Mouse (Mus musculus) hindbrain, postnatal 0 days (tissue): ENCODE measurements around the gene Dhrs1. TPM values are rescaled to one million over a fixed set of nuclear protein-coding genes. Genes with fewer than 3 reads are reported as not detected.

Experiments used
- ATAC-seq: fragments of 200-750 bp; cut with Nextera tagmentation; 2 replicates; pipeline ENCODE4 v1.8.0; 2017; ENCODE audit warnings: mild to moderate bottlenecking, moderate TSS enrichment, moderate library complexity
- DNase-seq: peaks from one replicate; pipeline ENCODE4 v3.0.0-alpha.2; 2015; ENCODE audit warnings: low spot score
- H3K27ac ChIP-seq: fragments of 300-500 bp; sonication (generic); 2 replicates; pipeline ENCODE4 v1.5.1; 2014; ENCODE audit warnings: mild to moderate bottlenecking
- H3K27me3 ChIP-seq: fragments of 300-500 bp; sonication (generic); 2 replicates; pipeline ENCODE4 v1.6.1; 2014; ENCODE audit warnings: low read length, mixed read lengths; ENCODE audit not compliant: insufficient read depth
- H3K36me3 ChIP-seq: fragments of 300-500 bp; sonication (generic); 2 replicates; pipeline ENCODE4 v1.6.1; 2014; ENCODE audit warnings: low read length, mixed read lengths; ENCODE audit not compliant: insufficient read depth
- H3K4me1 ChIP-seq: fragments of 300-500 bp; sonication (generic); 2 replicates; pipeline ENCODE4 v1.6.1; 2014; ENCODE audit warnings: antibody characterized with exemption, low read length, mixed read lengths; ENCODE audit not compliant: insufficient read depth
- H3K4me2 ChIP-seq: fragments of 300-500 bp; sonication (generic); 2 replicates; pipeline ENCODE4 v1.6.1; 2014; ENCODE audit warnings: low read depth, mild to moderate bottlenecking, low read length, moderate library complexity, mixed read lengths
- H3K4me3 ChIP-seq: fragments of 300-500 bp; sonication (generic); 2 replicates; pipeline ENCODE4 v1.5.1; 2014; ENCODE audit warnings: low read length
- H3K9ac ChIP-seq: fragments of 300-500 bp; sonication (generic); replicated peaks from 2 replicates; pipeline ENCODE4 v1.6.1; 2014; ENCODE audit warnings: mild to moderate bottlenecking, low read length, moderate library complexity, mixed read lengths
- H3K9me3 ChIP-seq: fragments of 300-500 bp; sonication (generic); 2 replicates; pipeline ENCODE4 v1.6.1; 2016; ENCODE audit warnings: low read length, mixed read lengths
- CTCF ChIP-seq: IDR thresholded peaks from 2 replicates; pipeline ENCODE4 v1.5.1; 2016; ENCODE audit warnings: antibody characterized with exemption, control low read depth, low read depth
- WGBS: fragments of 180-500 bp; shearing (Covaris S2); extraction: QIAGEN DNeasy Blood & Tissue Kit; methylation state at CpG from one replicate; pipeline ENCODE4 v1.1.7; 2014; 5-methylcytosine and 5-hydroxymethylcytosine counted together
- polyA plus RNA-seq: library from polyadenylated mRNA; unstranded; fragments of >200 nt; fragmentation: Nextera tagmentation; extraction: Ambion mirVana; gene quantifications from 2 replicates; pipeline ENCODE4 v1.2.1, GENCODE M21; 2015
- total RNA-seq: library from RNA; depleted of rRNA; stranded (reverse); fragments of >200 nt; gene quantifications from 2 replicates; pipeline ENCODE4 v1.2.3, GENCODE M21; 2014; rRNA removed

Gene Dhrs1
- total and polyA plus RNA-seq, 2 experiments from 2014 or later = 69.2 to 88.3 TPM

- Histone ChIP-seq H3K27me3 (no peaks in the 10 kb centered on the region), H3K4me2 (no peak overlapping the region), H3K4me3 (no peak overlapping the region), H3K27ac (no peak overlapping the region), H3K36me3 (no peaks in the 10 kb centered on the region), H3K9me3 (no peaks in the 10 kb centered on the region), H3K4me1 (no peaks in the 10 kb centered on the region), H3K9ac (no peak overlapping the region)
- DNase-seq (no peak), ATAC-seq (no peak)
- no peak for TF ChIP-seq CTCF
- WGBS = 86% methylated on average over 4 of the region's 4 CpGs
These were observed 48.3 kb downstream of the Dhrs1 start for GRCm38 (mm10) chr14:55697226-55697625.

GRCm38 (mm10) chr14:55689433-55689832 lies 56.1 kb downstream of the Dhrs1 start:
- Histone ChIP-seq H3K9me3 (no peaks in the 10 kb centered on the region), H3K4me3 (no peak overlapping the region), H3K9ac (no peak overlapping the region), H3K27ac (no peak overlapping the region), H3K36me3 (no peaks in the 10 kb centered on the region), H3K4me1 (no peaks in the 10 kb centered on the region), H3K27me3 (no peaks in the 10 kb centered on the region), H3K4me2 (no peak overlapping the region)
- DNase-seq (no peak), ATAC-seq (no peak)
- no peak for TF ChIP-seq CTCF
- 85% methylated on average over 10 of the region's 10 CpGs for WGBS

Other genes with a start within 250 kb of the Dhrs1 start
Only the 30 nearest of the 35 such genes appear.
- gene Dcaf11, start 185.7 kb downstream of the Dhrs1 start, total RNA-seq = 97.9 and 118 TPM in 2 replicates
- gene Dcaf11, start 185.7 kb downstream of the Dhrs1 start, polyA plus RNA-seq = 94.1 and 102 TPM in 2 replicates
- not detected in 2 replicates for gene A730061H03Rik, start 185.3 kb downstream of the Dhrs1 start, total RNA-seq
- 0.55 TPM in 1 of 2 replicates, not detected in the other for gene A730061H03Rik, start 185.3 kb downstream of the Dhrs1 start, polyA plus RNA-seq
- 2.9 TPM in 1 of 2 replicates, not detected in the other for gene Fitm1, start 170.1 kb downstream of the Dhrs1 start, total RNA-seq
- 0.25 TPM in 1 of 2 replicates, not detected in the other for gene Fitm1, start 170.1 kb downstream of the Dhrs1 start, polyA plus RNA-seq
- gene Psme1, start 167.6 kb downstream of the Dhrs1 start, total RNA-seq = 86.5 and 128 TPM in 2 replicates
- gene Psme1, start 167.6 kb downstream of the Dhrs1 start, polyA plus RNA-seq = 226 and 244 TPM in 2 replicates
- 26.6 and 51.6 TPM in 2 replicates for gene Emc9, start 160.4 kb downstream of the Dhrs1 start, total RNA-seq
- 79.0 and 82.2 TPM in 2 replicates for gene Emc9, start 160.4 kb downstream of the Dhrs1 start, polyA plus RNA-seq
- 51.9 and 57.6 TPM in 2 replicates for gene Psme2, start 154.6 kb downstream of the Dhrs1 start, total RNA-seq
- gene Psme2, start 154.6 kb downstream of the Dhrs1 start, polyA plus RNA-seq = 163 and 208 TPM in 2 replicates
- gene Rnf31, start 154.0 kb downstream of the Dhrs1 start, total RNA-seq = 23.6 and 25.5 TPM in 2 replicates
- gene Rnf31, start 154.0 kb downstream of the Dhrs1 start, polyA plus RNA-seq = 21.0 and 21.2 TPM in 2 replicates
- 14.8 and 18.4 TPM in 2 replicates for gene Irf9, start 142.1 kb downstream of the Dhrs1 start, total RNA-seq
- gene Irf9, start 142.1 kb downstream of the Dhrs1 start, polyA plus RNA-seq = 7.3 and 10.1 TPM in 2 replicates
- gene Rec8, start 127.7 kb downstream of the Dhrs1 start, total RNA-seq = 11.6 and 12.8 TPM in 2 replicates
- 12.2 and 14.1 TPM in 2 replicates for gene Rec8, start 127.7 kb downstream of the Dhrs1 start, polyA plus RNA-seq
- gene Ipo4, start 109.7 kb downstream of the Dhrs1 start, total RNA-seq = 120 and 132 TPM in 2 replicates
- gene Ipo4, start 109.7 kb downstream of the Dhrs1 start, polyA plus RNA-seq = 92.5 and 106 TPM in 2 replicates
- 2.8 and 7.9 TPM in 2 replicates for gene Gm49378, start 107.8 kb downstream of the Dhrs1 start, total RNA-seq
- 1.0 and 1.4 TPM in 2 replicates for gene Gm49378, start 107.8 kb downstream of the Dhrs1 start, polyA plus RNA-seq
- gene Tm9sf1, start 101.9 kb downstream of the Dhrs1 start, total RNA-seq = 55.3 and 59.3 TPM in 2 replicates
- gene Tm9sf1, start 101.9 kb downstream of the Dhrs1 start, polyA plus RNA-seq = 59.7 and 62.8 TPM in 2 replicates
- 0.32 and 1.3 TPM in 2 replicates for gene Tssk4, start 95.5 kb downstream of the Dhrs1 start, total RNA-seq
- gene Tssk4, start 95.5 kb downstream of the Dhrs1 start, polyA plus RNA-seq = 0.24 and 0.28 TPM in 2 replicates
- gene Mdp1, start 85.2 kb downstream of the Dhrs1 start, total RNA-seq = 40.6 and 45.1 TPM in 2 replicates
- 70.6 and 70.8 TPM in 2 replicates for gene Mdp1, start 85.2 kb downstream of the Dhrs1 start, polyA plus RNA-seq
- gene Gmpr2, start 73.7 kb downstream of the Dhrs1 start, total RNA-seq = 17.5 and 24.3 TPM in 2 replicates
- gene Gmpr2, start 73.7 kb downstream of the Dhrs1 start, polyA plus RNA-seq = 36.9 and 37.6 TPM in 2 replicates
- gene Nedd8, start 73.6 kb downstream of the Dhrs1 start, total RNA-seq = 128 and 143 TPM in 2 replicates
- gene Nedd8, start 73.6 kb downstream of the Dhrs1 start, polyA plus RNA-seq = 629 TPM in 2 replicates
- 18.7 and 21.9 TPM in 2 replicates for gene Tinf2, start 63.9 kb downstream of the Dhrs1 start, total RNA-seq
- 23.8 and 27.3 TPM in 2 replicates for gene Tinf2, start 63.9 kb downstream of the Dhrs1 start, polyA plus RNA-seq
- 0.10 and 0.11 TPM in 2 replicates for gene Tgm1, start 31.8 kb downstream of the Dhrs1 start, total RNA-seq
- 0.06 and 0.16 TPM in 2 replicates for gene Tgm1, start 31.8 kb downstream of the Dhrs1 start, polyA plus RNA-seq
- gene Rabggta, start 23.4 kb downstream of the Dhrs1 start, total RNA-seq = 78.7 and 83.8 TPM in 2 replicates
- 50.4 and 51.9 TPM in 2 replicates for gene Rabggta, start 23.4 kb downstream of the Dhrs1 start, polyA plus RNA-seq
- 19.9 and 28.9 TPM in 2 replicates for gene Nop9, start within 50 bp of the Dhrs1 start, total RNA-seq
- 23.0 and 23.5 TPM in 2 replicates for gene Nop9, start within 50 bp of the Dhrs1 start, polyA plus RNA-seq
- gene Cideb, start 12.8 kb upstream of the Dhrs1 start, total RNA-seq = 1.9 TPM in 1 of 2 replicates, not detected in the other
- 0.75 and 0.81 TPM in 2 replicates for gene Cideb, start 12.8 kb upstream of the Dhrs1 start, polyA plus RNA-seq
- 0.16 and 0.32 TPM in 2 replicates for gene Ltb4r2, start 15.7 kb upstream of the Dhrs1 start, total RNA-seq
- gene Ltb4r2, start 15.7 kb upstream of the Dhrs1 start, polyA plus RNA-seq = 0.69 and 0.78 TPM in 2 replicates
- 0.43 and 0.52 TPM in 2 replicates for gene Ltb4r1, start 20.3 kb upstream of the Dhrs1 start, total RNA-seq
- gene Ltb4r1, start 20.3 kb upstream of the Dhrs1 start, polyA plus RNA-seq = 0.64 and 0.71 TPM in 2 replicates
- gene Adcy4, start 38.4 kb upstream of the Dhrs1 start, total RNA-seq = 5.6 and 5.8 TPM in 2 replicates
- gene Adcy4, start 38.4 kb upstream of the Dhrs1 start, polyA plus RNA-seq = 1.7 and 2.8 TPM in 2 replicates
- gene Ripk3, start 43.2 kb upstream of the Dhrs1 start, total RNA-seq = 0.42 and 1.7 TPM in 2 replicates
- gene Ripk3, start 43.2 kb upstream of the Dhrs1 start, polyA plus RNA-seq = 1.7 and 2.0 TPM in 2 replicates
- 13.9 and 21.9 TPM in 2 replicates for gene Nfatc4, start 77.5 kb upstream of the Dhrs1 start, total RNA-seq
- gene Nfatc4, start 77.5 kb upstream of the Dhrs1 start, polyA plus RNA-seq = 5.9 and 6.8 TPM in 2 replicates
- 33.6 and 39.3 TPM in 2 replicates for gene Nynrin, start 108.3 kb upstream of the Dhrs1 start, total RNA-seq
- 5.1 and 6.4 TPM in 2 replicates for gene Nynrin, start 108.3 kb upstream of the Dhrs1 start, polyA plus RNA-seq
- 2.1 and 5.0 TPM in 2 replicates for gene Cbln3, start 138.7 kb upstream of the Dhrs1 start, total RNA-seq
- gene Cbln3, start 138.7 kb upstream of the Dhrs1 start, polyA plus RNA-seq = 0.67 and 0.68 TPM in 2 replicates
- 15.1 and 17.9 TPM in 2 replicates for gene Khnyn, start 139.3 kb upstream of the Dhrs1 start, total RNA-seq
- gene Khnyn, start 139.3 kb upstream of the Dhrs1 start, polyA plus RNA-seq = 7.0 and 7.1 TPM in 2 replicates
- 120 and 138 TPM in 2 replicates for gene Sdr39u1, start 154.6 kb upstream of the Dhrs1 start, total RNA-seq
- 134 and 136 TPM in 2 replicates for gene Sdr39u1, start 154.6 kb upstream of the Dhrs1 start, polyA plus RNA-seq